Mouse (Mus musculus) thymus, adult 2 months (tissue): ENCODE results near the gene BC051665. TPM values are rescaled to one million over a fixed set of nuclear protein-coding genes. Genes with fewer than 3 reads are reported as not detected.
A peak's percentile ranks its signal among the peaks of the same experiment; 100 is the strongest.

Experiments used
- DNase-seq: peaks from one replicate; pipeline ENCODE4 v3.0.0; 2021
- H3K27ac ChIP-seq: fragments of 200-500 bp; 2 replicates; pipeline ENCODE4 v1.5.1; 2012; ENCODE audit warnings: low read length, control low read depth; ENCODE audit not compliant: control insufficient read depth, insufficient read depth
- H3K27me3 ChIP-seq: fragments of 200-500 bp; 2 replicates; pipeline ENCODE4 v1.6.1; 2012; ENCODE audit warnings: mild to moderate bottlenecking, low read length, moderate library complexity, mixed read lengths; ENCODE audit not compliant: control insufficient read depth, insufficient read depth
- H3K36me3 ChIP-seq: fragments of 200-500 bp; 2 replicates; pipeline ENCODE4 v1.6.1; 2012; ENCODE audit warnings: mild to moderate bottlenecking, low read length, moderate library complexity; ENCODE audit not compliant: control insufficient read depth, insufficient read depth
- H3K4me1 ChIP-seq: fragments of 200-500 bp; replicated peaks from 2 replicates; pipeline ENCODE4 v1.6.1; 2012; ENCODE audit warnings: low read length; ENCODE audit not compliant: control insufficient read depth, insufficient read depth
- H3K4me3 ChIP-seq: fragments of 200-500 bp; 2 replicates; pipeline ENCODE4 v1.5.1; 2012; ENCODE audit warnings: mild to moderate bottlenecking, low read length, control low read depth, moderate library complexity; ENCODE audit not compliant: control insufficient read depth, insufficient read depth
- CTCF ChIP-seq: fragments of 200-500 bp; IDR thresholded peaks from 2 replicates; pipeline ENCODE4 v1.5.1; 2012; ENCODE audit warnings: mild to moderate bottlenecking, control low read depth, low read length, moderate library complexity, borderline replicate concordance; ENCODE audit not compliant: control insufficient read depth, poor library complexity, insufficient read depth; ENCODE audit errors: extremely low read depth
- POLR2A ChIP-seq: fragments of 200-500 bp; IDR thresholded peaks from 2 replicates; pipeline ENCODE4 v1.6.1; 2012; ENCODE audit warnings: mild to moderate bottlenecking, low read length, control low read depth, moderate library complexity; ENCODE audit not compliant: control insufficient read depth, poor library complexity, insufficient read depth; ENCODE audit errors: extremely low read depth
- WGBS: fragments of 180-500 bp; shearing (Covaris S2); methylation state at CpG from one replicate; pipeline ENCODE4 v1.1.7; 2018; 5-methylcytosine and 5-hydroxymethylcytosine counted together
- polyA plus RNA-seq: library from polyadenylated mRNA; depleted of rRNA; stranded (reverse); fragments of >200 nt; gene quantifications from 2 replicates; pipeline ENCODE4 v1.2.3, GENCODE M21; 2012

The BC051665 gene
- polyA plus RNA-seq, 1 experiment: not detected

GRCm38 (mm10) chr13:60802749-60803148 is 16.6 kb upstream of the BC051665 start, which contains the start of gene Ctsll3:
Gene Ctsll3 (minus strand): TSS chr13:60802849.
- 73% methylated on average over 1 of the region's 1 CpGs for WGBS
- TF ChIP-seq POLR2A: no peak
- TF ChIP-seq CTCF: no peak
- DNase-seq: no peak
- no peak within 1 kb of the TSS for H3K27ac ChIP-seq
- no peaks in the 10 kb centered on the region for H3K36me3 ChIP-seq
- no peaks in the 10 kb centered on the region for H3K4me1 ChIP-seq
- H3K4me3 ChIP-seq: no peak within 1 kb of the TSS
- H3K27me3 ChIP-seq: no peaks in the 10 kb centered on the region

- 90% methylated on average over 1 of the region's 1 CpGs for WGBS
- H3K27ac ChIP-seq: no peak overlapping the region
- no peaks in the 10 kb centered on the region for H3K27me3 ChIP-seq
- H3K4me1 ChIP-seq: no peaks in the 10 kb centered on the region
- no peak overlapping the region for H3K4me3 ChIP-seq
- TF ChIP-seq CTCF (no peak), POLR2A (no peak)
- no peak for DNase-seq
- no peaks in the 10 kb centered on the region for H3K36me3 ChIP-seq
Observed at GRCm38 (mm10) chr13:60789466-60789865, 3.3 kb upstream of the BC051665 start.

- H3K36me3 ChIP-seq: no peaks in the 10 kb centered on the region
- no peaks in the 10 kb centered on the region for H3K27me3 ChIP-seq
- no peak for DNase-seq
- H3K27ac ChIP-seq: no peak overlapping the region
- no peak overlapping the region for H3K4me3 ChIP-seq
- WGBS: 92% methylated on average over 7 of the region's 7 CpGs
- H3K4me1 ChIP-seq: no peaks in the 10 kb centered on the region
- TF ChIP-seq POLR2A: no peak
- TF ChIP-seq CTCF: no peak
Observed at GRCm38 (mm10) chr13:60783301-60783700, 2.9 kb downstream of the BC051665 start.

GRCm38 (mm10) chr13:60780534-60780933 is 5.6 kb downstream of the BC051665 start:
- H3K4me3 ChIP-seq: no peak overlapping the region
- H3K4me1 ChIP-seq: no peaks in the 10 kb centered on the region
- H3K27me3 ChIP-seq: no peaks in the 10 kb centered on the region
- H3K27ac ChIP-seq: no peak overlapping the region
- WGBS: 93% methylated on average over 3 of the region's 3 CpGs
- no peaks in the 10 kb centered on the region for H3K36me3 ChIP-seq
- no peak for TF ChIP-seq POLR2A
- TF ChIP-seq CTCF: no peak
- no peak for DNase-seq

GRCm38 (mm10) chr13:60761161-60761560 is 25.0 kb downstream of the BC051665 start:
- Histone ChIP-seq H3K4me1 (no peaks in the 10 kb centered on the region), H3K27me3 (no peaks in the 10 kb centered on the region), H3K27ac (no peak overlapping the region), H3K4me3 (no peak overlapping the region), H3K36me3 (peaks cover 10% of the 10 kb centered on the region)
- TF ChIP-seq POLR2A (no peak), CTCF (no peak)
- 97% methylated on average over 17 of the region's 17 CpGs for WGBS
- no peak for DNase-seq

- no peak overlapping the region for H3K4me3 ChIP-seq
- H3K36me3 ChIP-seq: peaks cover 10% of the 10 kb centered on the region
Observed at GRCm38 (mm10) chr13:60760392-60760791, 25.8 kb downstream of the BC051665 start.

GRCm38 (mm10) chr13:60759136-60759535 is 27.0 kb downstream of the BC051665 start:
- WGBS: 53% methylated on average over 6 of the region's 6 CpGs
- DNase-seq: no peak

More at GRCm38 (mm10) chr13:60760392-60760791, 25.8 kb downstream of the BC051665 start:
- H3K4me1 ChIP-seq: no peaks in the 10 kb centered on the region
- TF ChIP-seq CTCF: no peak
- no peak for TF ChIP-seq POLR2A
- WGBS: 94% methylated on average over 12 of the region's 12 CpGs
- DNase-seq: no peak
- H3K27me3 ChIP-seq: no peaks in the 10 kb centered on the region
- H3K27ac ChIP-seq: no peak overlapping the region

More at GRCm38 (mm10) chr13:60759136-60759535, 27.0 kb downstream of the BC051665 start:
- Histone ChIP-seq H3K27ac (no peak overlapping the region), H3K27me3 (no peaks in the 10 kb centered on the region), H3K4me3 (no peak overlapping the region), H3K36me3 (peaks cover 10% of the 10 kb centered on the region), H3K4me1 (no peaks in the 10 kb centered on the region)
- peak; percentile 83; the same call in 1 of the 2 replicates for TF ChIP-seq CTCF
- no peak for TF ChIP-seq POLR2A
